Mouse (Mus musculus) embryonic facial prominence, embryonic 13.5 days (tissue): ENCODE measurements around the gene Slc38a1. TPM values are rescaled to one million over a fixed set of nuclear protein-coding genes. Genes with fewer than 3 reads are reported as not detected.
A peak's percentile ranks its signal among the peaks of the same experiment; 100 is the strongest.

ENCODE experiments used
- ATAC-seq: fragments of 200-750 bp; cut with Nextera tagmentation; 2 replicates; pipeline ENCODE4 v1.8.0; 2017; ENCODE audit warnings: low read depth; ENCODE audit not compliant: insufficient number of reproducible peaks, insufficient read depth, low FRiP score, low TSS enrichment
- H3K27ac ChIP-seq: fragments of 300-500 bp; sonication (generic); 2 replicates; pipeline ENCODE4 v1.5.1; 2015; ENCODE audit warnings: moderate library complexity, mild to moderate bottlenecking, inconsistent platforms
- H3K27me3 ChIP-seq: fragments of 300-500 bp; sonication (generic); 2 replicates; pipeline ENCODE4 v1.6.1; 2015; ENCODE audit warnings: mild to moderate bottlenecking, inconsistent platforms
- H3K36me3 ChIP-seq: fragments of 300-500 bp; sonication (generic); 2 replicates; pipeline ENCODE4 v1.6.1; 2015; ENCODE audit warnings: mild to moderate bottlenecking, inconsistent platforms
- H3K4me1 ChIP-seq: fragments of 300-500 bp; sonication (generic); 2 replicates; pipeline ENCODE4 v1.6.1; 2015; ENCODE audit warnings: inconsistent platforms
- H3K4me2 ChIP-seq: fragments of 300-500 bp; sonication (generic); 2 replicates; pipeline ENCODE4 v1.6.1; 2015; ENCODE audit warnings: moderate library complexity, mild to moderate bottlenecking, inconsistent platforms
- H3K4me3 ChIP-seq: fragments of 300-500 bp; sonication (generic); 2 replicates; pipeline ENCODE4 v1.5.1; 2015; ENCODE audit warnings: mild to moderate bottlenecking, inconsistent platforms
- H3K9ac ChIP-seq: fragments of 300-500 bp; sonication (generic); 2 replicates; pipeline ENCODE4 v1.6.1; 2015; ENCODE audit warnings: mild to moderate bottlenecking, inconsistent platforms
- H3K9me3 ChIP-seq: fragments of 300-500 bp; sonication (generic); 2 replicates; pipeline ENCODE4 v1.6.1; 2016; ENCODE audit warnings: inconsistent platforms
- WGBS: fragments of 180-500 bp; shearing (Covaris S2); methylation state at CpG from one replicate; pipeline ENCODE4 v1.1.7; 2015; ENCODE audit warnings: mixed read lengths; 5-methylcytosine and 5-hydroxymethylcytosine counted together
- polyA plus RNA-seq: library from polyadenylated mRNA; unstranded; fragments of >200 nt; fragmentation: Nextera tagmentation; extraction: Ambion mirVana; gene quantifications from 2 replicates; pipeline ENCODE4 v1.2.1, GENCODE M21; 2015

Gene Slc38a1
- polyA plus RNA-seq, 1 experiment from 2014 or later, result 64.2 TPM

DNA sequence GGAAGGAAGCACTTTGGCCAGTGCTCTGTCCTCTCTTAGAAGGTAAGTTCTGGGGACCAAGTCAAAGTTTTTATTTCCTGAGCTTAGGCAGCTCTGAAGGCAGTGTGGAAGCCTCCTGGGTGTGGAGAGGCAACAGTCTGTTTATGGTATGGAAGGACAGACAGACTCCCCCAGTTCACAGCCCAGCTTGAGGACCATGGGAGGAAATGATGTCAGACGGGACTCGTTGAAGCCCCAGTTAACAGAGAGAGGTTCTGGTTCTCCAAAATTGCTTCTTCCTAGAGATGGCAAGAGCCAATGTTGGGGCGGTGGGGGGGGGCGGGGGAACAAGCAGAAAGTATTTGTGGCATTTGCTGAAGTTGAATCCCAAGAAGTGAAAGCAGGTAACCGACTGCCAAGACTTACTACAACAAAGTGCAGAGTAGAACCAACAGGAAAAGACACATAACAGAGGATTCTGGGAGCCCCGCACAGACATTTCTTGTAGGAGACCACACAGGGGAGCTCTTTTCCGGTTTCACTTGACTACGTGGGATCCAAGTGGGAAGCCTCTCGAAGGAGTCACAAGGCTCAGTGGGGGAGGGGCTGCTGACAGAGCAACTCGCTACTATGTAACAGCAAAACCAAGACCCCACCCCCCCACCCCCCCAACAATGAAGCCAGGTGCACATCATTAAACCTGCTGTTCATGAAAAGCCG, 41.6 kb upstream of the Slc38a1 start:
- no peak for ATAC-seq

DNA sequence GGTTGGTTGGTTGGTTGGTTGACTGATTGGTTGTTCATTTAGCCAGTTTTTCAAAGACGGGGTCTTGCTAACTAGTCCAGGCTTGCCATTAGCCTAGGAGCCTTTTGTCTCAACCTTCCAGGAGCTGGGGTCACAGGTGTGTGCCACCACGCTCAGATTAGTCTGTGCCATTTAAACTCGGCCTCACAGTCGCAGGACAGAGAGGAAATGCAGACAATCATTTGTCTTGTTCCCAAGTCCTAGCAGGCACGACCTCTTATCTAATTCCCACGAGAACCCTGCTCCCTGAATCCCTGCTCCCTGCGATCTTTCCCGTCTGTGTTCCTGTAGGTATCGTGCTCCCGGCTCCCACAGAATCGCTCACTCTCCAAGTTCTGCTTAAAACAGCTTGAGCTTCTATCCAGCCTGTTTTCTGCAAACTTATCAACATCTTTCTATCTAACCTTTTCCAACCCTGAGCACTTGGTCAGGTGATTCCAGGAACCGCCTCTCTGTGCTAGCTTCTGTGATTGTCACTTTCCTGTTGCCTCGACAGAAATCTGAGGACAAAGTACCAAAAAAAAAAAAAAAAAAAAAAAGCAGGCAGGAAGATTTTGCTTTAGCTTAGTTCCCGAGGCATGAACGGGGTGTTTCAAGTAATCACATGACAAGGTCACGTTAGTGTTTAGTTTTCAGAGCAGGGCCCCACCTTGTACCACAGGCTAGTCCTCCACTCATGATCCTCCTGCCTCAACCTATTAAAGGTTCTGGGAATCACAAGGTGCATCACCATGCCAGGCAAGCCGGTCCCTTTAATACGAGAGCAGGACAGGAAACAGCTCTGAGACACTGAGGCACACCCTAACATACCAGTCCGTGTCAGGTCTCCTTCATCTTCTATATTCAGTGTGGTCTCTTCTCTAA, 36.4 kb upstream of the Slc38a1 start:
- Histone ChIP-seq H3K27me3 (no peaks in the 10 kb centered on the region; the same call in 1 of the 2 replicates), H3K4me2 (no peak overlapping the region), H3K27ac (no peak overlapping the region), H3K4me1 (peaks cover 18% of the 10 kb centered on the region), H3K36me3 (no peaks in the 10 kb centered on the region), H3K9ac (no peak overlapping the region), H3K4me3 (no peak overlapping the region), H3K9me3 (no peaks in the 10 kb centered on the region)
- 62% methylated on average over 19 of the region's 19 CpGs for WGBS
- no peak for ATAC-seq

More for the DNA sequence above, 41.6 kb upstream of the Slc38a1 start:
- WGBS, result 42% methylated on average over 11 of the region's 11 CpGs
- Histone ChIP-seq H3K27me3 (no peaks in the 10 kb centered on the region; the same call in 1 of the 2 replicates), H3K9me3 (no peaks in the 10 kb centered on the region), H3K4me2 (peak overlapping the region; percentile 9; the same call in 1 of the 2 replicates), H3K4me3 (no peak overlapping the region), H3K9ac (no peak overlapping the region), H3K4me1 (peaks cover 6% of the 10 kb centered on the region; the same call in 1 of the 2 replicates), H3K36me3 (peaks cover 24% of the 10 kb centered on the region), H3K27ac (no peak overlapping the region)

DNA sequence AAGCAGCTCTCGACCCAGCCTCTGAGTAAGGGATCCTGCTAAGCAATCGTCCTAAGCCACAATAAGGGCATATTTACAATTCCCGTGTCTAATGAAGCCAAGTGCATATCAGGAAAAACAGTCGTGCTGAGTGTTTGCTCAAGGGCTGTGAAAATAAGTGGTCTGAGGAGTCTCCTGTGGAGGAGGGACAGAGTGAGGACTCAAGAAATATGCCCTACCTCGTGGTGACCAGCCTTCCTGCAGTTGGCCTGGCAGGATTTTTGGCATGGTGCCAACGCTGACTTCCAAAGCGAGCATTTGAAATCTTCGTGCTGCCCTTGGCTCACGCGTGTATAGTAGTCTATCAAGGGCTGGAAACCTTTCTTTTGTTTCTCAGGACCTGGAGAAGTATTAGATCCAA, 33.8 kb upstream of the Slc38a1 start:
- Histone ChIP-seq H3K4me2 (0 out of 2 replicates have a peak overlapping the region, but pooled peaks have one; percentile 3), H3K4me3 (no peak overlapping the region), H3K9ac (no peak overlapping the region), H3K9me3 (no peaks in the 10 kb centered on the region), H3K27me3 (no peaks in the 10 kb centered on the region; the same call in 1 of the 2 replicates), H3K27ac (no peak overlapping the region), H3K4me1 (peaks cover 11% of the 10 kb centered on the region), H3K36me3 (no peaks in the 10 kb centered on the region)
- WGBS, result 48% methylated on average over 10 of the region's 10 CpGs
- no peak for ATAC-seq

DNA sequence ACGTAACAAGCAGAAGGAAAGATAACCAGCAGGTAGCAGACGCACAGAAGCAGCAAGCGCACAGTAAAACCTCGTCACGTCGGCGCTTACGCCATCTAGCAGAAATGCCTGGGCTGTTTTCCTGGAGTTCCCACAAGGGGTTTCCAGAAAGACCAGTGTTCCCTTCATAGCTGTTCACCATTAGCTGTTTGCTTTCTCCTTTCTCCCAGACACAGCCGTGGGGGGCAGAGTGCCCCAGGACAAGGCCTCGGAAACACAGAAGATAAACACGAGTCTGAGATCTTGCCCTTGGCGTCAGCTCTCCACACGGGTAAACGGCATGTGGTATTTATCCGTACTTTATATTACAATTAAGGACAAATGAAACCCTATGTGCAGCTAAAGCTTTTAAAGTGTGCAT, 33.0 kb upstream of the Slc38a1 start:
- Histone ChIP-seq H3K4me3 (no peak overlapping the region), H3K27me3 (no peaks in the 10 kb centered on the region; the same call in 1 of the 2 replicates), H3K4me1 (peaks cover 11% of the 10 kb centered on the region), H3K9ac (no peak overlapping the region), H3K4me2 (peak overlapping the region; percentile 3; the same call in 1 of the 2 replicates), H3K36me3 (no peaks in the 10 kb centered on the region), H3K27ac (no peak overlapping the region), H3K9me3 (no peaks in the 10 kb centered on the region)
- ATAC-seq, result no peak
- 50% methylated on average over 15 of the region's 15 CpGs for WGBS

DNA sequence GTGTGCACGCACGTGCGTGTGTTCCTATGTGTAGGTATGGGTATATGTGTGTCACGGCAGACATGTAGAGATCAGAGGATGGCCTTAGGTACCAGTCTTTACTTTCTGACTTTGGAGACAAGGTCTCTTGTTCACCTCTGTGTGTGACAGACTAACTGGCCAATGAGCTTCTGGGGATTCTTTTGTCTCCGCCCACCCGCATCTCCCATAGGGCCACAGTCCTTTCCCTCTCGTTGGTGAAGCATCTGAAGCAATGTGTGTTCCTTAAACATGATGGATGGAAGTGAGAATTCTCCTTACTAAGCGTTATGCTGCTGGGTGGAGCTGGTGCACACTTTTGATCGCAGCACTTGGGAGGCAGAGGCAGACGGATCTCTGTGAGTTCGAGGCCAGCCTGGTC, 32.3 kb upstream of the Slc38a1 start:
- peaks cover 11% of the 10 kb centered on the region for H3K4me1 ChIP-seq
- H3K27ac ChIP-seq, result no peak overlapping the region
- no peaks in the 10 kb centered on the region; the same call in 1 of the 2 replicates for H3K27me3 ChIP-seq
- H3K4me3 ChIP-seq, result no peak overlapping the region
- no peaks in the 10 kb centered on the region for H3K9me3 ChIP-seq
- 84% methylated on average over 11 of the region's 11 CpGs for WGBS
- H3K4me2 ChIP-seq, result no peak overlapping the region
- ATAC-seq, result no peak
- no peaks in the 10 kb centered on the region for H3K36me3 ChIP-seq
- H3K9ac ChIP-seq, result no peak overlapping the region

DNA sequence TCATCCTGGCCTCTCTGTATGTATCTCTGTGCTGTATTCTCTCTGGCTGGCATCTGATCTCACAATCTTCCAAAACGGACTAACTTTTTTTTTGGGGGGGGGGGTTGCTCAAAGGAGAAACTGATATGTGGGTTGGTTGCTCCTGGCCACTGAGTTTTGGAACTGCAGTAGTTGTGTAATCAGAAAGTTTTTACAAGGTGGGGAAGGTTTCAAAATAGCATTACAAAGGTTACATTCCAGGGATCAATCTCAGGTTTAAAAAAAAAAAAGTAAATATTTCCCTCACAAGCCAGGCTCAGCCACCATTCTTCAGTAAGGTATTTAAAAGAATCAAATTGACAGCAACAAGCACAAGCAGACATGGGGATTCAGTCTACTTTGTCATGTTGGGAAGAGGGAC, 31.4 kb upstream of the Slc38a1 start:
- Histone ChIP-seq H3K27me3 (no peaks in the 10 kb centered on the region), H3K4me3 (no peak overlapping the region), H3K9me3 (no peaks in the 10 kb centered on the region), H3K36me3 (no peaks in the 10 kb centered on the region), H3K27ac (no peak overlapping the region), H3K9ac (no peak overlapping the region), H3K4me2 (no peak overlapping the region), H3K4me1 (peaks cover 11% of the 10 kb centered on the region)
- no peak for ATAC-seq
- WGBS, result 44% methylated on average over 1 of the region's 1 CpGs

DNA sequence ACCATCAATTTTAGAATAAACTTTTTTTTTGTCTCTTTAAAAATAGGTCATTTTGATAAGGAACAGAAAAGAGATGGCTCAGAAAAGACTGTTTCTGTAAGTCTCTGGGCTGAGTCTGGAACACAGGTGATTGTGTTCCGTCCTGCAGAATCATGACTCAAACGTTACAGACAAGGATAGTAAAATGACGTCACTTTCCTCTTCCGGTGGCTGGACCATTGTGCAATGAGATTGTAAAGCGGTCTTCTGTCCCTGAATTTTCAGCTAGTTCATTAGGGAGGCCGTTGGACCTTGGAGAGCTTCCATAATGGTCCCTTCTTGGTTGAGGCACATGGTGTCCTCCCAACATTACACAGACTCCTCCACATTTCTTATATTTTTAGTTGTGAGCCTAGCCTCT, 27.0 kb upstream of the Slc38a1 start:
- 91% methylated on average over 6 of the region's 6 CpGs for WGBS
- Histone ChIP-seq H3K9me3 (no peaks in the 10 kb centered on the region), H3K36me3 (no peaks in the 10 kb centered on the region), H3K4me3 (no peak overlapping the region), H3K4me1 (peaks cover 6% of the 10 kb centered on the region; the same call in 1 of the 2 replicates), H3K9ac (no peak overlapping the region), H3K4me2 (no peak overlapping the region), H3K27ac (no peak overlapping the region), H3K27me3 (no peaks in the 10 kb centered on the region)
- no peak for ATAC-seq

DNA sequence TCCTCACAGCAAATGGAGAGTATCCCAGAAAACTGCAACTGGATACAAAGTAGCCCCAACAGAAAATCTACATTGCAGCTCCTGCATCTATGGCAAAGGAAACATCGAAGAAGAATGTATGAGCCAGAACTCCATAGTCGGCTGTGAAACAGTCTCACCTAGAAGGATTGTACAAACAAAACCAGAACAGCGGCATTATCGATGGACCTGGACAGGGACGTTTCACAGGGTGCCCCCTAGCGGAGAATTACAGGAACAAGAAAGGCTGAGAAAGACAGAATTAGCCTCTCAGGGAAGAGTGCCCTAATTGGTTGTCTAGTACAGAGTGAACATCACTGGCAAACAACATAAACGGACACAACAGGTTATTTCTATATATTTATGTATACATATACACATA, 23.9 kb upstream of the Slc38a1 start:
- no peak overlapping the region for H3K27ac ChIP-seq
- no peak for ATAC-seq
- WGBS, result 5% methylated on average over 7 of the region's 7 CpGs
- no peak overlapping the region for H3K9ac ChIP-seq
- peak overlapping the region; percentile 25; the same call in 1 of the 2 replicates for H3K4me3 ChIP-seq
- peaks cover 6% of the 10 kb centered on the region; the same call in 1 of the 2 replicates for H3K4me1 ChIP-seq
- H3K4me2 ChIP-seq, result peak overlapping the region; percentile 51
- no peaks in the 10 kb centered on the region for H3K27me3 ChIP-seq
- H3K36me3 ChIP-seq, result no peaks in the 10 kb centered on the region
- H3K9me3 ChIP-seq, result no peaks in the 10 kb centered on the region

DNA sequence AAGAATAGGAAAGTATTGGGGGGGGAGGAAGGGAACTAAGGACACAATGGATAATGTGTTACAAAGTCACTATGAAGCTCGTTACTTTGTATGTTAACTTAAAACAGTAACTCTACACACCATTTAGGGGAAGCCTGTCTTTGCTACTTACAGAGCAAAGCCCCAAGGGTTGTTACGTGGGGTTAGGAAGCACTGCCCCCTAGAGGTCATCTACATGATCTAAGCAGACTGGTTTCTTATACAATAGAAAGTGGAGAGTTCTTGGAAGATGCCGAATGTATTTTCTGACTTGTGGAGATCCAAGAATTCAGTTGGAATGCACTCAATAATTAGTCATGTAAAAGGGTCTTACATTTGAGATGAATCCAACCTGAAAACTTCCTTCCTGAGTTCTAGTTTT, 23.2 kb upstream of the Slc38a1 start:
- WGBS, result 4% methylated on average over 3 of the region's 3 CpGs
- ATAC-seq, result peak; percentile 67; the same call in 1 of the 2 replicates
- no peak overlapping the region for H3K27ac ChIP-seq

DNA sequence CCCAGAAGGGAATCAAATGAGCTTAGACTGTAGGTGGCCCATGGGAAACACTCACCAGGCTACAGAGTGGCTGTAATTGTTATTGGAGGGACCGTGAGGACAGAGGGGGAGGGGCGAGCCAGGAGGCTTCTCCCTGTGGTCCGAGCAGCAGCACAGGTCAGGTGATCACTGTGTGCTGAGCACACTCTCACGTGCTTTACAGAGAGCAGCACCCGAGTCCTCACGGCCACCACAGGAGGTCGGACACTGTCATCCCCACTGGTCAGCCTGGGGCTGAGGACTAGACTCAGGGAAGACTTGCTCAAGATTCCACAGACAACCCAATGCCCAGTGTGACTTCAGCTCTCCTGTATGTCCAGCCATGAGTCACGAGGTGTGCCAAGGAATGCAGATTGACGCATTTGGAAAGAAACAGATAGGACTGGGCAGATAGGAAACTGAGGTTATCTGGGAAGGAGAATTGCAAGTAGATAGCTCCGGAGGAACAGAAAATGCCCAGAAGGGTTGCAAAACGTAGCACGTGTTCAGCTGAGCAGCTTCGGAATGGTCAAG, 18.0 kb upstream of the Slc38a1 start:
- ATAC-seq, result no peak
- 61% methylated on average over 13 of the region's 13 CpGs for WGBS

More for the DNA sequence above, 23.2 kb upstream of the Slc38a1 start:
- H3K4me3 ChIP-seq, result no peak overlapping the region
- H3K36me3 ChIP-seq, result no peaks in the 10 kb centered on the region
- H3K9me3 ChIP-seq, result no peaks in the 10 kb centered on the region
- no peak overlapping the region for H3K9ac ChIP-seq
- peaks cover 6% of the 10 kb centered on the region; the same call in 1 of the 2 replicates for H3K4me1 ChIP-seq
- peak overlapping the region; percentile 51; the same call in 1 of the 2 replicates for H3K4me2 ChIP-seq
- H3K27me3 ChIP-seq, result no peaks in the 10 kb centered on the region

DNA sequence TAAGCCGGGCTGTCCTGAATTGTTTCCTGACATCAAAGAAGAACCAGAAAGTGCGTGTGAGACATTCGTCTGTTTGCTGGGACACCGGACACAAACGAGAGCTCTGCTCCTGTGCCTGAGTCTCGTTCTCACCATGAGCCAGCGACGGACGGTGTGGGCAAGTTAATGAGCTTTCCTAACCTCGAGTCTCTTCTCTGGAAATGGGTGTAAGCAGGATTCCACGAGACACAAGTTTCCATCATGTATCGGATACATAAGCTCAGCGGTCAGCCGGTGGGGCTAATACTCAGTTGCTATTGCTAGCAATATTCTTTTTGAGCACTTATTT, 15.5 kb upstream of the Slc38a1 start:
- Histone ChIP-seq H3K27me3 (no peaks in the 10 kb centered on the region), H3K4me3 (no peak overlapping the region), H3K4me2 (no peak overlapping the region), H3K36me3 (no peaks in the 10 kb centered on the region), H3K9me3 (no peaks in the 10 kb centered on the region), H3K9ac (no peak overlapping the region), H3K4me1 (no peaks in the 10 kb centered on the region), H3K27ac (no peak overlapping the region)
- ATAC-seq, result no peak
- WGBS, result 63% methylated on average over 14 of the region's 14 CpGs

More for the DNA sequence above, 18.0 kb upstream of the Slc38a1 start:
- no peak overlapping the region for H3K9ac ChIP-seq
- H3K9me3 ChIP-seq, result no peaks in the 10 kb centered on the region
- H3K4me3 ChIP-seq, result no peak overlapping the region
- no peaks in the 10 kb centered on the region for H3K27me3 ChIP-seq
- H3K27ac ChIP-seq, result no peak overlapping the region
- H3K36me3 ChIP-seq, result no peaks in the 10 kb centered on the region
- H3K4me1 ChIP-seq, result no peaks in the 10 kb centered on the region
- H3K4me2 ChIP-seq, result no peak overlapping the region
